Mouse (Mus musculus): ENCODE results near the gene 5430427O19Rik.

- TF ChIP-seq CTCF (IDR thresholded peaks at IDR 0.05; ENCODE audit: insufficient read depth, low read length) (no peak), POLR2A (IDR thresholded peaks at IDR 0.05; ENCODE audit: borderline replicate concordance, extremely low read depth, low read depth, low read length) (no peak)
Measured at GRCm38 (mm10) chrX:85827719-85828453, 42.3 kb upstream of the 5430427O19Rik start.
